Mouse (Mus musculus) lung, adult 2 months (tissue): ENCODE results near the gene Defb43. TPM values are rescaled to one million over a fixed set of nuclear protein-coding genes. Genes with fewer than 3 reads are reported as not detected.

Source experiments
- DNase-seq: peaks from one replicate; pipeline ENCODE4 v3.0.0; 2022
- H3K4me1 ChIP-seq: fragments of 200-500 bp; 2 replicates; pipeline ENCODE4 v1.6.1; 2011; ENCODE audit warnings: low read length; ENCODE audit not compliant: control insufficient read depth, insufficient read depth
- H3K4me3 ChIP-seq: fragments of 200-500 bp; replicated peaks from 2 replicates; pipeline ENCODE3; 2011; ENCODE audit warnings: low read depth, mild to moderate bottlenecking, control low read depth, low read length; ENCODE audit errors: extremely low read depth
- CTCF ChIP-seq: fragments of 200-500 bp; IDR thresholded peaks from 2 replicates; pipeline ENCODE4 v1.5.1; 2011; ENCODE audit warnings: mild to moderate bottlenecking, low read length, control low read depth; ENCODE audit not compliant: insufficient read depth
- POLR2A ChIP-seq: fragments of 200-500 bp; IDR thresholded peaks from 2 replicates; pipeline ENCODE4 v1.6.1; 2011; ENCODE audit warnings: low read depth, mild to moderate bottlenecking, control low read depth, low read length, borderline replicate concordance; ENCODE audit errors: extremely low read depth
- WGBS: fragments of 180-500 bp; shearing (Covaris S2); methylation state at CpG from one replicate; pipeline ENCODE4 v1.1.7; 2018; 5-methylcytosine and 5-hydroxymethylcytosine counted together
- polyA plus RNA-seq: library from polyadenylated mRNA; depleted of rRNA; stranded (reverse); fragments of >200 nt; gene quantifications from 2 replicates; pipeline ENCODE4 v1.2.3, GENCODE M21; 2012

The Defb43 gene
- polyA plus RNA-seq, 1 experiment = not detected

DNA sequence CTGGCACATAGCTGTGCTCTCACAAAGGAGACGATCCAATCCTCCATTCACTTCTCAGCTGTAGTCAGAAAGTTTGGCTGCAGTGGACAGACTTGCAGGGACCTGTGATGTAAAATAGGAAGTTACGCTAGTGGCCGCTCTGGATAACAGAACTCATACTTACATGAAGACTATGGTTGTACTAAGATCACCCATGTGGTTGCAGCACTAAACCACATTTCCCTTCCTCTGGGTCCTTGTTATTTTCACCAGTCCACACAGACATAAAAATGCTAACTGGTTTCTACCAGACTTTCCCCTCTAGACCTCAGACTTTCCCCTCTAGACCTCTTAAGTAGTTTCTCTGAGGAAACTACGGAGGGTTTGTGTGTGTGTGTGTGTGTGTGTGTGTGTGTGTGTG lies 12.6 kb upstream of the Defb43 start:
- WGBS = 82% methylated on average over 4 of the region's 4 CpGs

DNA sequence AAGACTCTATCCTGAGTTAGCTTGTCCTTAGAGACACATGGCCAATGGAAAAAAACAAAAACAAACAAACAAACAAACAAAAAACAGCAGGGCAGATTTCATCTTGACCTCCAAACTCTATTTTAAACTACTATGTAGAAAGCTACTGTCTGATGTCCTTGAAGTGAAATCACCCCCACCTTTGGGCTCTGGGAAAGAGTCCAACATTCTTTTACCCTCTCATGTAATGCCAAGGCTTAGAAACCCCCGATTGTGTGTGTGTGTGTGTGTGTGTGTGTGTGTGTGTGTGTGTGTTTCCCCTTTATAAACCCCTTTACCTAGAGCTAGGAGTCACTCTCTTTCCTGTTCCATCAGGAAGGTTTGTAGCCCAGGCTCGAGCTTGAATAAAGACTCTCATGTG lies 9.0 kb upstream of the Defb43 start:
- no peak for DNase-seq
- Histone ChIP-seq H3K4me3 (no peak overlapping the region), H3K4me1 (no peaks in the 10 kb centered on the region)
- WGBS = 22% methylated on average over 2 of the region's 2 CpGs
- TF ChIP-seq POLR2A = no peak
- no peak for TF ChIP-seq CTCF

More for the DNA sequence above, 12.6 kb upstream of the Defb43 start:
- Histone ChIP-seq H3K4me1 (no peaks in the 10 kb centered on the region), H3K4me3 (no peak overlapping the region)
- TF ChIP-seq CTCF (no peak), POLR2A (no peak)
- DNase-seq = no peak

DNA sequence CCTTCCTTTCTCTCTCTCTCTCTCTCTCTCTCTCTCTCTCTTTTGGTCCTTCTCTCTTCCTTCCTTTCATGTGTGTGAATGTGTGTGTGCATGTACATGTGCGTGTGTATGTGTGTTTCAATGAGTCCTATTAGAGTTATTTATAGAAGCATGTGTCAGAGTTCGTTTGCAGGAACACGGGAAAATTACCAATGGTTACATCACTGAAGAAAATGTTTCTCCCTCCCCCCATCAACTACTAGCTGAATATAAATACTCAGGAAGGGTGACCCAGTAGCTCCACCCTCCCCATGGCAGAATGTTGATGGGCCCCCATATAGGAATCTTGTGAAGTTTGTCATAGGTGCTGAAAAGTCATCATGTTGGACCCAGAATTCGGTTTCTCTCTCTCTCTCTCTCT lies 1.5 kb downstream of the Defb43 start:
- Histone ChIP-seq H3K4me1 (no peaks in the 10 kb centered on the region), H3K4me3 (no peak overlapping the region)
- WGBS = 53% methylated on average over 4 of the region's 4 CpGs
- TF ChIP-seq CTCF (no peak), POLR2A (no peak)
- no peak for DNase-seq

DNA sequence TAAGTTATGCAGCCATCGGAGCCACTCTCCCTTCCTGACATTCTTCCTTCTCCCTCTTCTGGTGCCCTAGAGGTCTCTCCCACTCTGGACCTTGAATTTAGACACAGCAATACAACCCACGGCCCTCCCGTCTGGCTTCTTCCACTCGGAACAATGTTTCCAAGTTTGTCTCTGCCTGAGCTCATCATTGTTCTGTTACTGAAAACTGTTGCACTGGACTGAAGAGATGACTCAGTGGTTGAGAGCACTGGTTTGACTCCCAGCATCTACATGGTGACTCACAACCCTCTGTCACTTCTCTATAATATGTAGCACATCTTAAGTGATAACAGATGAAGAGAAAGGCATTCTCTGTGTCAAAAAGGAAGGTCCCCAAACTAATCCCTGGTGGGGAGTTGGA lies 3.1 kb downstream of the Defb43 start:
- no peak for TF ChIP-seq POLR2A
- no peak overlapping the region for H3K4me3 ChIP-seq
- 65% methylated on average over 4 of the region's 4 CpGs for WGBS
- H3K4me1 ChIP-seq = no peaks in the 10 kb centered on the region
- no peak for DNase-seq

DNA sequence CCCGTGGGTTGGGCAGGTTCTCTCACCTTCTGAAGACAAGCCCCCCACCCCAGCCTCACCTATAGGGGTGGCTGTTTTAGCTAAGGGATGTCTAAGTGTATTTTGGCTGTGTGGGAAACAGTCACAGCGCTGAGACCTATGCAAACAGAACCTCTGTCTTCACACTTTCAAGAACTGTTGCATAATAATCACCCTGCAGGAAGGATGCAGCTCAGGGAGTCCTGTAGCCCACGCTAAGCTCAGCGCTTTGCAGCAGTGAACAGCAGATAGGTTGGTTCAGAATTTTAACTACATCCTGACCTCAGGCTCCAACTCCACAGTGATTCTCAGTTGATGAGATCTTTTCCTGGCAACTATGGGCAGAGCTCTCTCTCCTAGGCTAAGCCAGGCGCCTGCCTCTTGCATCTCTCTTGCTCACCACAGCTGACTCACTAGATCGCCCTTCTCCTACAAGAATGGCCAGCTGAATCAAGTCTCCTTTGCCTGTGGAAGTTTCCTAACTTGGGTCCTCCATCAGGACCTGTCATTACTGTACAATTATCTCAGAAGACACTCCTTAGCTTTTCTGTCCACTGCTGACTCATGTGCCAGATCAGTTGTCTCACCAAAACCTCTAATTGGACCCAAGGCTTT lies 9.1 kb downstream of the Defb43 start:
- WGBS = 42% methylated on average over 6 of the region's 6 CpGs
- TF ChIP-seq CTCF (no peak), POLR2A (no peak)
- Histone ChIP-seq H3K4me3 (no peak overlapping the region), H3K4me1 (no peaks in the 10 kb centered on the region)
- no peak for DNase-seq

DNA sequence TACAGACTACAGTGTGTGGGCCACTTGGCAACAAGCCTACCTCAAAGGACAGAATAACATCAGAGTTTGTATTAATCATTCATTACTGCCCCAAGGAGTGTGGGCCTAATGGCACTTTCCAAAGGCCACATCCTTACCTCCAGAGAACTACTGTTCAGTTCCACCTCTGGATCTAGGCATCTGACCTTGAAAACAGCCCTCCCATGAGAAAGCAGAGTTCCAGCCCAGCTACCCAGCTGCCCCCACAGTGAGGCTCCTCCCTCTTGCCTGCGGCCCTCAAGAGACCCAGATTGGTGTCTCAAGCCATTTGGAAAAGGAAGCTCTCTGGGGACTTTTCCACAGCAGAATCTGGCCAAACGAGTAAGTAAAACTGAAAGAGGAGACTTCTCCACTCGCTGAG lies 35.1 kb downstream of the Defb43 start, which contains the start of gene Defb42:
Defb42 (plus strand) TSS at position 301 of the 400 bp plus-strand sequence.
- 55% methylated on average over 3 of the region's 3 CpGs for WGBS
- TF ChIP-seq POLR2A (no peak), CTCF (no peak)

DNA sequence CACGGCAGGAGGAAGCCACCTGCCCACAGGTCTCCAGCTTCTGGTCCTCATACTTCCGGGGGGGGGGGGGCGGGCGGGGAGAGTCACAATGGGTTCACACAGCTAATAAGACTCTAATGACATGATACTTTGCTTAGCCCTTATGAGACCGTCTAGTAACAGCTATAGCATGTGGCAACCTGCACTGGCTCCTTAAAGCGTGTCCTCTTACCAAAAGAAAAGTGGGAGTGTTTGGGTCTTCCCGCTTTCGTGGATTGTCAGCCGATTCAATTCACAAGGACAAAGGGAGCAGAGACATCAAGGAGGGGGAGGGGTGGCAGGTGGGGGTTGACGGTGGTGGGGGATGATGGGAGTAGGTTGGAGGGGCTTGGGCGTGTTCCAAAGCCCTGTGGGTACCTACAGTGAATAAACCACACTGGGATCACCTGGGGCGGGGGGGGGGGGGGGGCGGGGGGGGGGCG lies 38.4 kb downstream of the Defb43 start, which contains the start of gene Defb30:
Defb30 (minus strand) TSS at position 51 of the 461 bp plus-strand sequence.
- TF ChIP-seq CTCF (no peak), POLR2A (no peak)
- WGBS = 69% methylated on average over 13 of the region's 14 CpGs

More for the DNA sequence above, 35.1 kb downstream of the Defb43 start, which contains the start of gene Defb42:
- Histone ChIP-seq H3K4me3 (no peak within 1 kb of the TSS), H3K4me1 (no peaks in the 10 kb centered on the region)
- no peak for DNase-seq

DNA sequence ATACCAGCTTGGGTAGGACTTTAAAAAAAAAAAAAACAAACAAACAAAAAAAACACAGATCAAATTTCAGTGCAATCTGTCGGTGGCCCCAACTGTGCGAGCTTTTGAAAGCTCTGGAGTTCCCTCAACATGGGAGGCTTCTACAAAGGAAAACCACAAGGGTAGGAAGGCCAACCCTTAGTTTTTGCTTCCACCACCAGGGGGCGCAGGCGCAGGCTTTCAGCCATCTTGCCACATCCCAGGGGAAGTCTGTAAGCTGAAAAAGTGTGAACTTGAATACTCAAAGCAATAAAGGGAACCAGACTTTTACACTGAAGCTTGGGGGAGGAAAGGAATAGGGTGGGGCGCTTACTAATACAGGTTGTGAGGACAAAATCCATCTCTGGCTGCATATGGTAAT lies 39.2 kb downstream of the Defb43 start:
- DNase-seq = peak; percentile 68
- H3K4me1 ChIP-seq = no peaks in the 10 kb centered on the region
- H3K4me3 ChIP-seq = no peak overlapping the region
- peak; percentile 77 for TF ChIP-seq CTCF
- no peak for TF ChIP-seq POLR2A
- WGBS = 29% methylated on average over 5 of the region's 5 CpGs

More for the DNA sequence above, 38.4 kb downstream of the Defb43 start, which contains the start of gene Defb30:
- DNase-seq = no peak
- Histone ChIP-seq H3K4me1 (no peaks in the 10 kb centered on the region), H3K4me3 (no peak within 1 kb of the TSS)

DNA sequence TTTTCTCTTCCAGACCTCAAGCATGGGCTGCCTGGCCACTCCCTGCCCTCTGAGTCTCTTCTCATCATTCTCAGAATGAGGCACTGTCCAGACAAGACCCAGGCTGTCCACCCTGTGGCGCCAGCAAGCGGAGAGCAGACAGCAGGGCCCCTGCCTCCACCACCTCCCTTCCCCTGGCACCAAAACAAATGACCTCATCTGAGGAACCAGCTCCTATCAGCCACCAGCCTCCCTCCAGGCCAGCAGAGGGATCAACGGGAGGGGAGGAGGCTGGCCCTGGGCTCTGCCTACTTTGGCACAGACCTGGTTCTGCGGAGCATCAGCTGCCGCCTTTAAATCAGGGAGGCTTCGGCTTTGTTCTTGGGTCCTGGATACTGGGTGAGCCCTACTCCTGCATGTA lies 43.2 kb downstream of the Defb43 start:
- TF ChIP-seq CTCF (peak; percentile 10; the same call in 1 of the 2 replicates), POLR2A (peak; percentile 28; the same call in 1 of the 2 replicates)
- H3K4me1 ChIP-seq = no peaks in the 10 kb centered on the region
- DNase-seq = peak; percentile 45
- WGBS = 15% methylated on average over 6 of the region's 6 CpGs
- no peak overlapping the region for H3K4me3 ChIP-seq

DNA sequence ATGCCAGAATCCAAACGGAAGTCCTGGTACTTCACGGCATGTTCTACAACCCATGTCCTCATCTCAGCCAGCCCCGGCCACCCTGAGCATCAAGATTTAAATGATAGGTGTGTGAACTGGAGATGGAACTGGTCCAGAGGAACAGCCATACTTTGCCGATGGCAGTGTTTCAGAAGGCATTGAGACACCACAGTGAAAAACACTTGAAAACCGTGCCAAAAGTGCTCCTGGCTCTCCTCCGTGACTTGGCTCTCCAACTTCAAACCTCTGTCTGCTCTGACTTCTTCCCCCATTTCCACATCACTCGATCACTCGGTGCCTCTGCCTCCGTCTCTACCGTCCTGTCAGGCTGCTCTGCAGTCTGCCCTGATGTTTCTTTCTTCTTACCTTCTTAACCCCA lies 48.8 kb downstream of the Defb43 start:
- DNase-seq = no peak
- no peak overlapping the region for H3K4me3 ChIP-seq
- TF ChIP-seq CTCF (no peak), POLR2A (no peak)
- 52% methylated on average over 10 of the region's 10 CpGs for WGBS
- H3K4me1 ChIP-seq = no peaks in the 10 kb centered on the region
